Mouse (Mus musculus): Measurements from ENCODE around the gene AC124502.3. TPM values are rescaled to one million over a fixed set of nuclear protein-coding genes. Genes with fewer than 3 reads are reported as not detected.
A peak's percentile ranks its signal among the peaks of the same experiment; 100 is the strongest.

Gene AC124502.3
- polyA plus RNA-seq, 1 experiment from 2014 or later = 1.3 TPM

DNA sequence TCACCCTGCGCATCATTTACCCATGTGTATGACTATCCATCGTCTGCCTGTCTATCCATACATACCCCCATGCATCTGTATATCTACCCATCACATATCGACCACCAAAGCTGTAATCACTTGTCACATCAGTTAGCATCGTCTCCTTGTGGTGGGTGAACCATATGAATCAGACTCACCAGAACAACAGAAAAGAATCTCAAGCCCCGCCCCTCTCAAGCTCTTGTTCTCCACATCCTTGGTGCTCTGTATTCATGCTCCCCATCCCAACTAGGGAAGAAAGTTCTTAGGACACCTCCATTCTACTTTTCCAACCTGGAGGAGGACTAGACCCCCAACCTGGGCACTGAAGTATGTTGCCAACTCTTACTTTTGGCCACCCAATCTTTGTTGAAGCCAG, 23.4 kb downstream of the AC124502.3 start:
- Histone ChIP-seq H3K27me3 (ENCODE audit: insufficient read depth, low read length) (no peaks in the 10 kb centered on the region), H3K36me3 (ENCODE audit: insufficient read depth, low read length) (no peaks in the 10 kb centered on the region), H3K4me1 (replicated peaks; ENCODE audit: insufficient read depth, low read length) (peaks cover 35% of the 10 kb centered on the region), H3K4me2 (ENCODE audit: low read length) (no peak overlapping the region), H3K9me3 (replicated peaks; ENCODE audit: low read length) (no peaks in the 10 kb centered on the region), H3K4me3 (replicated peaks; ENCODE audit: low read depth, low read length) (no peak overlapping the region), H3K9ac (ENCODE audit: low read depth, low read length) (no peak overlapping the region), H3K27ac (no peak overlapping the region)
- ATAC-seq (replicated peaks; ENCODE audit: low FRiP score, low read depth) (no peak), DNase-seq (ENCODE audit: low spot score) (no peak)
- 88% methylated on average over 5 of the region's 5 CpGs for WGBS
- no peak for TF ChIP-seq CTCF (IDR thresholded peaks at IDR 0.05; ENCODE audit: low read depth)

- WGBS = 59% methylated on average over 6 of the region's 6 CpGs
- ATAC-seq (replicated peaks; ENCODE audit: low FRiP score, low read depth) (no peak), DNase-seq (ENCODE audit: low spot score) (no peak)
- TF ChIP-seq CTCF (IDR thresholded peaks at IDR 0.05; ENCODE audit: low read depth) = no peak
- Histone ChIP-seq H3K4me3 (replicated peaks; ENCODE audit: low read depth, low read length) (no peak overlapping the region), H3K4me1 (replicated peaks; ENCODE audit: insufficient read depth, low read length) (peaks cover 39% of the 10 kb centered on the region), H3K9ac (ENCODE audit: low read depth, low read length) (no peak overlapping the region), H3K36me3 (ENCODE audit: insufficient read depth, low read length) (no peaks in the 10 kb centered on the region), H3K4me2 (ENCODE audit: low read length) (no peak overlapping the region), H3K27ac (no peak overlapping the region), H3K27me3 (ENCODE audit: insufficient read depth, low read length) (no peaks in the 10 kb centered on the region), H3K9me3 (replicated peaks; ENCODE audit: low read length) (no peaks in the 10 kb centered on the region)
Measured at GRCm38 (mm10) chr19:5062446-5062845, 23.8 kb downstream of the AC124502.3 start.

- Histone ChIP-seq H3K36me3 (ENCODE audit: insufficient read depth, low read length) (no peaks in the 10 kb centered on the region), H3K4me1 (replicated peaks; ENCODE audit: insufficient read depth, low read length) (peaks cover 38% of the 10 kb centered on the region), H3K4me2 (ENCODE audit: low read length) (no peak overlapping the region), H3K9ac (ENCODE audit: low read depth, low read length) (no peak overlapping the region), H3K27ac (no peak overlapping the region), H3K4me3 (replicated peaks; ENCODE audit: low read depth, low read length) (no peak overlapping the region), H3K27me3 (ENCODE audit: insufficient read depth, low read length) (no peaks in the 10 kb centered on the region), H3K9me3 (replicated peaks; ENCODE audit: low read length) (no peaks in the 10 kb centered on the region)
- DNase-seq (ENCODE audit: low spot score) = no peak
- no peak for TF ChIP-seq CTCF (IDR thresholded peaks at IDR 0.05; ENCODE audit: low read depth)
- WGBS = 49% methylated on average over 7 of the region's 7 CpGs
- ATAC-seq (replicated peaks; ENCODE audit: low FRiP score, low read depth) = no peak
Measured at GRCm38 (mm10) chr19:5065104-5065503, 26.4 kb downstream of the AC124502.3 start.

- Histone ChIP-seq H3K4me1 (replicated peaks; ENCODE audit: insufficient read depth, low read length) (peaks cover 27% of the 10 kb centered on the region), H3K9me3 (replicated peaks; ENCODE audit: low read length) (no peaks in the 10 kb centered on the region), H3K27ac (peak overlapping the region; percentile 70), H3K4me2 (ENCODE audit: low read length) (peak overlapping the region; percentile 86), H3K9ac (ENCODE audit: low read depth, low read length) (no peak overlapping the region), H3K4me3 (replicated peaks; ENCODE audit: low read depth, low read length) (peak overlapping the region; percentile 50; the same call in 1 of the 2 replicates), H3K27me3 (ENCODE audit: insufficient read depth, low read length) (no peaks in the 10 kb centered on the region), H3K36me3 (ENCODE audit: insufficient read depth, low read length) (no peaks in the 10 kb centered on the region)
- 8% methylated on average over 15 of the region's 15 CpGs for WGBS
- no peak for TF ChIP-seq CTCF (IDR thresholded peaks at IDR 0.05; ENCODE audit: low read depth)
- ATAC-seq (replicated peaks; ENCODE audit: low FRiP score, low read depth) (no peak), DNase-seq (ENCODE audit: low spot score) (no peak)
Measured at GRCm38 (mm10) chr19:5067040-5067799, 28.5 kb downstream of the AC124502.3 start.

- no peaks in the 10 kb centered on the region for H3K27me3 ChIP-seq (ENCODE audit: insufficient read depth, low read length)
- H3K4me1 ChIP-seq (replicated peaks; ENCODE audit: insufficient read depth, low read length) = peaks cover 27% of the 10 kb centered on the region
Measured at GRCm38 (mm10) chr19:5067867-5068569, 29.3 kb downstream of the AC124502.3 start, which contains the start of gene Cd248. Cd248 (plus strand) TSS chr19:5068078.

DNA sequence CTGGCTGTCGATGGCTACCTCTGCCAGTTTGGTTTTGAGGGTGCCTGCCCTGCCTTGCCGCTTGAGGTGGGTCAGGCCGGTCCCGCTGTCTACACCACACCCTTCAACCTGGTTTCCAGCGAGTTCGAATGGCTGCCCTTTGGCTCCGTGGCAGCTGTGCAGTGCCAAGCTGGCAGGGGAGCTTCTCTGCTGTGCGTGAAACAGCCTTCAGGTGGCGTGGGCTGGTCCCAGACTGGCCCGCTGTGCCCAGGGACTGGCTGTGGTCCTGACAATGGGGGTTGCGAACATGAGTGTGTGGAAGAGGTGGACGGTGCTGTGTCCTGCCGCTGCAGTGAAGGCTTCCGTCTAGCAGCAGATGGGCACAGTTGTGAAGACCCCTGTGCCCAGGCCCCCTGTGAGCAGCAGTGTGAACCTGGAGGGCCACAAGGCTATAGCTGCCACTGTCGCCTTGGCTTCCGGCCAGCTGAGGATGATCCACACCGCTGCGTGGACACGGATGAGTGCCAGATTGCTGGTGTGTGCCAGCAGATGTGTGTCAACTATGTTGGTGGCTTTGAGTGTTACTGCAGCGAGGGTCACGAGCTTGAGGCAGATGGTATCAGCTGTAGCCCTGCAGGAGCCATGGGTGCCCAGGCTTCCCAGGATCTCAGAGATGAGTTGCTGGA, 30.0 kb downstream of the AC124502.3 start:
- Histone ChIP-seq H3K27ac (peak overlapping the region; percentile 70; the same call in 1 of the 2 replicates), H3K36me3 (ENCODE audit: insufficient read depth, low read length) (no peaks in the 10 kb centered on the region), H3K4me2 (ENCODE audit: low read length) (peak overlapping the region; percentile 86), H3K4me3 (replicated peaks; ENCODE audit: low read depth, low read length) (peak overlapping the region; percentile 50), H3K9me3 (replicated peaks; ENCODE audit: low read length) (no peaks in the 10 kb centered on the region), H3K9ac (ENCODE audit: low read depth, low read length) (peak overlapping the region; percentile 64), H3K27me3 (ENCODE audit: insufficient read depth, low read length) (no peaks in the 10 kb centered on the region), H3K4me1 (replicated peaks; ENCODE audit: insufficient read depth, low read length) (peaks cover 27% of the 10 kb centered on the region)
- DNase-seq (ENCODE audit: low spot score) (no peak), ATAC-seq (replicated peaks; ENCODE audit: low FRiP score, low read depth) (peak; percentile 15; the same call in 1 of the 2 replicates)
- 25% methylated on average over 21 of the region's 21 CpGs for WGBS
- 0 out of 2 replicates have a peak, but pooled peaks have one; percentile 8 for TF ChIP-seq CTCF (IDR thresholded peaks at IDR 0.05; ENCODE audit: low read depth)

More at GRCm38 (mm10) chr19:5067867-5068569, 29.3 kb downstream of the AC124502.3 start, which contains the start of gene Cd248:
- TF ChIP-seq CTCF (IDR thresholded peaks at IDR 0.05; ENCODE audit: low read depth) = no peak
- H3K9ac ChIP-seq (ENCODE audit: low read depth, low read length) = peak within 1 kb of the TSS; percentile 64
- H3K9me3 ChIP-seq (replicated peaks; ENCODE audit: low read length) = no peaks in the 10 kb centered on the region
- WGBS = 2% methylated on average over 53 of the region's 56 CpGs
- H3K27ac ChIP-seq = peak within 1 kb of the TSS; percentile 70
- peak within 1 kb of the TSS; percentile 86 for H3K4me2 ChIP-seq (ENCODE audit: low read length)
- DNase-seq (ENCODE audit: low spot score) (peak; percentile 82), ATAC-seq (replicated peaks; ENCODE audit: low FRiP score, low read depth) (0 out of 2 replicates have a peak, but pooled peaks have one; percentile 11)
- peak within 1 kb of the TSS; percentile 50 for H3K4me3 ChIP-seq (replicated peaks; ENCODE audit: low read depth, low read length)
- H3K36me3 ChIP-seq (ENCODE audit: insufficient read depth, low read length) = no peaks in the 10 kb centered on the region

Measured in kidney, postnatal 0 days (tissue).